15 mouse cellular contexts compared by ENCODE assay signal in genomic region chr8:122616181-122616905, GRCm38 (mm10). TPM values are rescaled to one million over a fixed set of nuclear protein-coding genes. Genes with fewer than 3 reads are reported as not detected.
DNase-seq lines count a peak whose midpoint lies in the region; ATAC-seq and TF ChIP-seq lines count a peak whose summit lies in the region.
"Had no signal": no experiment of that assay in that cellular context is flagged by ENCODE, and none has a peak within 500 bp of the region (broad histone marks: within the 10 kb centered on the region; RNA-seq: fewer than 3 reads in every experiment).

No protein-coding gene starts in this region.

- H3K9me3 ChIP-seq in kidney, postnatal 0 days (replicated peaks; ENCODE audit: low read length), result no peaks in the 10 kb centered on the region
- H3K9me3 ChIP-seq in embryonic facial prominence, embryonic 13.5 days, result no peaks in the 10 kb centered on the region
- H3K9me3 ChIP-seq in intestine, embryonic 16.5 days (ENCODE audit: control insufficient read depth, low read length), result no peaks in the 10 kb centered on the region
- H3K9me3 ChIP-seq: hindbrain, embryonic 10.5 days; megakaryocyte, embryonic 14.5 days had no signal

- H3K4me1 ChIP-seq in kidney, postnatal 0 days (replicated peaks; ENCODE audit: insufficient read depth, low read length), result peaks cover 19% of the 10 kb centered on the region
- peaks cover 43% of the 10 kb centered on the region for H3K4me1 ChIP-seq in embryonic facial prominence, embryonic 13.5 days
- H3K4me1 ChIP-seq in intestine, embryonic 16.5 days (ENCODE audit: control insufficient read depth, insufficient read depth, low read length), result peaks cover 19% of the 10 kb centered on the region

- DNase-seq in kidney, postnatal 0 days (ENCODE audit: low spot score), result no peak
- DNase-seq in kidney, adult 11 months, result no peak
- DNase-seq in lung, postnatal 4 days, result peak; percentile 39 to 67
- no peak for DNase-seq in cerebellum, postnatal 36 days
- no peak for DNase-seq in ovary, postnatal 10 days (ENCODE audit: low spot score)
- DNase-seq: adrenal gland, postnatal 25 days; kidney, adult 9 months; right cerebral cortex, adult 18-20 months; thymus, postnatal 4 days had no signal

- 0 out of 2 replicates have a peak overlapping the region, but pooled peaks have one; percentile 27 for H3K9ac ChIP-seq in kidney, postnatal 0 days (ENCODE audit: low read depth, low read length)
- 0 out of 2 replicates have a peak overlapping the region, but pooled peaks have one; percentile 12 for H3K9ac ChIP-seq in embryonic facial prominence, embryonic 13.5 days
- no peak overlapping the region for H3K9ac ChIP-seq in intestine, embryonic 16.5 days (ENCODE audit: low read depth, low read length)

- H3K4me3 ChIP-seq in kidney, postnatal 0 days (replicated peaks; ENCODE audit: low read depth, low read length), result no peak overlapping the region
- no peak overlapping the region for H3K4me3 ChIP-seq in embryonic facial prominence, embryonic 13.5 days
- no peak overlapping the region for H3K4me3 ChIP-seq in intestine, embryonic 16.5 days (ENCODE audit: low read length)
- H3K4me3 ChIP-seq: hindbrain, embryonic 10.5 days; megakaryocyte, embryonic 14.5 days had no signal

- H3K27me3 ChIP-seq in kidney, postnatal 0 days (ENCODE audit: insufficient read depth, low read length), result no peaks in the 10 kb centered on the region
- no peaks in the 10 kb centered on the region for H3K27me3 ChIP-seq in embryonic facial prominence, embryonic 13.5 days
- no peaks in the 10 kb centered on the region for H3K27me3 ChIP-seq in intestine, embryonic 16.5 days (replicated peaks; ENCODE audit: control insufficient read depth, insufficient read depth, low read length)

- WGBS in kidney, postnatal 0 days, result 56% methylated on average over 9 of the region's 9 CpGs
- 59% methylated on average over 9 of the region's 9 CpGs for WGBS in embryonic facial prominence, embryonic 13.5 days
- WGBS in intestine, embryonic 16.5 days, result 63% methylated on average over 9 of the region's 9 CpGs

- no peak for ATAC-seq in kidney, postnatal 0 days (replicated peaks; ENCODE audit: low FRiP score, low read depth)
- ATAC-seq in embryonic facial prominence, embryonic 13.5 days (ENCODE audit: insufficient number of reproducible peaks, insufficient read depth, low FRiP score, low TSS enrichment, low read depth), result no peak
- no peak for ATAC-seq in intestine, embryonic 16.5 days

- TF ChIP-seq CTCF in kidney, postnatal 0 days (IDR thresholded peaks at IDR 0.05; ENCODE audit: low read depth), result no peak

- H3K36me3 ChIP-seq in kidney, postnatal 0 days (ENCODE audit: insufficient read depth, low read length), result 0 out of 2 replicates have a peak, but pooled peaks cover 3% of the 10 kb centered on the region
- peaks cover 19% of the 10 kb centered on the region for H3K36me3 ChIP-seq in embryonic facial prominence, embryonic 13.5 days
- H3K36me3 ChIP-seq in intestine, embryonic 16.5 days (ENCODE audit: control insufficient read depth, insufficient read depth, low read length), result peaks cover 4% of the 10 kb centered on the region; the same call in 1 of the 2 replicates

- no peak overlapping the region for H3K4me2 ChIP-seq in kidney, postnatal 0 days (ENCODE audit: low read length)
- H3K4me2 ChIP-seq in embryonic facial prominence, embryonic 13.5 days, result no peak overlapping the region
- no peak overlapping the region for H3K4me2 ChIP-seq in intestine, embryonic 16.5 days (ENCODE audit: low read depth, low read length)

- H3K27ac ChIP-seq in kidney, postnatal 0 days, result no peak overlapping the region
- no peak overlapping the region for H3K27ac ChIP-seq in embryonic facial prominence, embryonic 13.5 days
- H3K27ac ChIP-seq in intestine, embryonic 16.5 days (ENCODE audit: low read length), result peak overlapping the region; percentile 47; the same call in 1 of the 2 replicates
- H3K27ac ChIP-seq: hindbrain, embryonic 10.5 days had no signal

RNA-seq across cellular contexts. Expression of gene Trappc2l, which starts 4.9 kb away (rescaled TPM):
- polyA plus RNA-seq in kidney, postnatal 0 days (2015; fragmentation: Nextera tagmentation; extraction: Ambion mirVana), result 64.5 and 73.3 TPM in 2 replicates
- polyA plus RNA-seq in embryonic facial prominence, embryonic 13.5 days (2015; fragmentation: Nextera tagmentation; extraction: Ambion mirVana), result 53.0 and 57.7 TPM in 2 replicates
- polyA plus RNA-seq in intestine, embryonic 16.5 days (2015; fragmentation: Nextera tagmentation; extraction: Ambion mirVana), result 76.7 and 86.4 TPM in 2 replicates

RNA-seq across cellular contexts. Expression of gene Galns, which starts 5.1 kb away (rescaled TPM):
- polyA plus RNA-seq in kidney, postnatal 0 days (2015; fragmentation: Nextera tagmentation; extraction: Ambion mirVana), result 19.4 and 23.3 TPM in 2 replicates
- polyA plus RNA-seq in embryonic facial prominence, embryonic 13.5 days (2015; fragmentation: Nextera tagmentation; extraction: Ambion mirVana), result 7.5 and 7.6 TPM in 2 replicates
- 22.4 and 27.4 TPM in 2 replicates for polyA plus RNA-seq in intestine, embryonic 16.5 days (2015; fragmentation: Nextera tagmentation; extraction: Ambion mirVana)

RNA-seq across cellular contexts. Expression of gene Pabpn1l, which starts 6.2 kb away (rescaled TPM):
- 0.15 and 0.22 TPM in 2 replicates for polyA plus RNA-seq in kidney, postnatal 0 days (2015; fragmentation: Nextera tagmentation; extraction: Ambion mirVana)
- polyA plus RNA-seq in embryonic facial prominence, embryonic 13.5 days (2015; fragmentation: Nextera tagmentation; extraction: Ambion mirVana), result not detected in 2 replicates
- 0.23 TPM in 1 of 2 replicates, not detected in the other for polyA plus RNA-seq in intestine, embryonic 16.5 days (2015; fragmentation: Nextera tagmentation; extraction: Ambion mirVana)
- polyA plus RNA-seq: forebrain, embryonic 11.5 days; hindbrain, embryonic 10.5 days; limb, embryonic 11.5 days had no signal

RNA-seq across cellular contexts. Expression of gene Aprt, which starts 39.6 kb away (rescaled TPM):
- polyA plus RNA-seq in kidney, postnatal 0 days (2015; fragmentation: Nextera tagmentation; extraction: Ambion mirVana), result 354 and 392 TPM in 2 replicates
- polyA plus RNA-seq in embryonic facial prominence, embryonic 13.5 days (2015; fragmentation: Nextera tagmentation; extraction: Ambion mirVana), result 296 and 355 TPM in 2 replicates
- polyA plus RNA-seq in intestine, embryonic 16.5 days (2015; fragmentation: Nextera tagmentation; extraction: Ambion mirVana), result 736 and 778 TPM in 2 replicates

RNA-seq across cellular contexts. Expression of gene Cdt1, which starts 48.5 kb away (rescaled TPM):
- 21.2 and 24.7 TPM in 2 replicates for polyA plus RNA-seq in kidney, postnatal 0 days (2015; fragmentation: Nextera tagmentation; extraction: Ambion mirVana)
- polyA plus RNA-seq in embryonic facial prominence, embryonic 13.5 days (2015; fragmentation: Nextera tagmentation; extraction: Ambion mirVana), result 34.3 and 39.6 TPM in 2 replicates
- polyA plus RNA-seq in intestine, embryonic 16.5 days (2015; fragmentation: Nextera tagmentation; extraction: Ambion mirVana), result 36.2 and 40.0 TPM in 2 replicates

Comparison
In these comparisons a context has a peak if more than half of its experiments do, and no peak if none do; other contexts are left out.
1. DNase-seq: peak in lung, postnatal 4 days (2 of 2); none in kidney, postnatal 0 days (single experiment), kidney, adult 11 months (single experiment), cerebellum, postnatal 36 days (0 of 2) and ovary, postnatal 10 days (single experiment).